Mouse (Mus musculus): ENCODE measurements around the gene Olfr658.

- TF ChIP-seq EP300 (IDR thresholded peaks at IDR 0.05; ENCODE audit: low read depth) (no peak), CTCF (IDR thresholded peaks at IDR 0.05; ENCODE audit: low read depth) (peak; percentile 84)
Observed at GRCm38 (mm10) chr7:104603173-104603572, 43.9 kb downstream of the Olfr658 start.
